ENCODE assay signal across 17 mouse cellular contexts in the genomic region with DNA sequence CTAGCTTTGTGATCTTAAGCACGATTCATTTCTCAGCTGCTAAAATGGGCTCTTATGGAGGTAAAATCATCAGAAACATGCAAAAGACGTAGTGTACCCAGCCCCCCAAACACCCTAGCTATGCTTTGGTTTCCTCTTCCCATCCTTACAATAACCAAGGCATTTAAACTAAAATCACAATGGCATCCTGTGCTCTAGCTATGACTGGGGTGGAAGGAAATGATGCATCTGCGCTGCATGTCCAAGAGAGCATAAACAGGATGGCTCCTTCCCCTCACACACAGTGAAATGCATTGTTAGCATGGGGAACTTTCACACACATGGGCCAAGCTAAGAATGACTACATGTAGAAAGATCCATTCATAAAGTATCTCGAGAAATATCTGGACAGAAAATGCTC. TPM values are rescaled to one million over a fixed set of nuclear protein-coding genes. Genes with fewer than 3 reads are reported as not detected.
DNase-seq lines count a peak whose midpoint lies in the region; ATAC-seq and TF ChIP-seq lines count a peak whose summit lies in the region.
"Had no signal": no experiment of that assay in that cellular context is flagged by ENCODE, and none has a peak within 500 bp of the region (broad histone marks: within the 10 kb centered on the region; RNA-seq: fewer than 3 reads in every experiment).

No protein-coding gene starts in this region.

- H3K4me2 ChIP-seq in intestine, embryonic 15.5 days (replicated peaks), result no peak overlapping the region
- H3K4me2 ChIP-seq: heart, embryonic 15.5 days; limb, embryonic 15.5 days; neural tube, embryonic 12.5 days had no signal

- 66% methylated on average over 4 of the region's 4 CpGs for WGBS in liver, adult 2 months
- WGBS in intestine, embryonic 15.5 days, result 55% methylated on average over 4 of the region's 4 CpGs

- peak; percentile 41; the same call in 1 of the 2 replicates for ATAC-seq in intestine, embryonic 15.5 days
- ATAC-seq: midbrain, embryonic 16.5 days had no signal

- no peak overlapping the region for H3K27ac ChIP-seq in liver, adult 2 months (replicated peaks; ENCODE audit: insufficient read depth, low read depth, low read length)
- H3K27ac ChIP-seq in intestine, embryonic 15.5 days, result no peak overlapping the region
- H3K27ac ChIP-seq: forebrain, embryonic 10.5 days; limb, embryonic 15.5 days; neural tube, embryonic 12.5 days had no signal

- TF ChIP-seq CTCF in liver, adult 2 months (IDR thresholded peaks at IDR 0.05; ENCODE audit: low read depth, low read length), result no peak

- H3K9me3 ChIP-seq in intestine, embryonic 15.5 days, result no peaks in the 10 kb centered on the region
- H3K9me3 ChIP-seq: forebrain, embryonic 10.5 days; heart, embryonic 15.5 days; limb, embryonic 15.5 days; neural tube, embryonic 12.5 days had no signal

- no peaks in the 10 kb centered on the region for H3K4me1 ChIP-seq in liver, adult 2 months (ENCODE audit: control insufficient read depth, insufficient read depth, low read length)
- H3K4me1 ChIP-seq in intestine, embryonic 15.5 days (replicated peaks), result no peaks in the 10 kb centered on the region
- H3K4me1 ChIP-seq: forebrain, embryonic 10.5 days; heart, embryonic 15.5 days; limb, embryonic 15.5 days; neural tube, embryonic 12.5 days had no signal

- DNase-seq in heart, adult 8-10 months (ENCODE audit: low spot score), result peak; percentile 21
- DNase-seq in heart, postnatal 4 days, result no peak
- DNase-seq in liver, adult 2 months (ENCODE audit: extremely low read depth, low read depth, low spot score), result peak; percentile 8
- no peak for DNase-seq in liver
- peak; percentile 16 for DNase-seq in skeletal muscle tissue, adult 2 months (ENCODE audit: low read depth, low spot score)
- DNase-seq in gastrocnemius, adult 8-10 months (ENCODE audit: low spot score in 2 of 2), result no peak
- DNase-seq: adrenal gland, adult 2 months; cerebellum, postnatal 25 days; thymus, postnatal 36 days had no signal

- H3K4me3 ChIP-seq in liver, adult 2 months (ENCODE audit: insufficient read depth, low read depth, low read length), result no peak overlapping the region
- no peak overlapping the region for H3K4me3 ChIP-seq in intestine, embryonic 15.5 days (replicated peaks)
- H3K4me3 ChIP-seq: forebrain, embryonic 10.5 days; heart, embryonic 15.5 days; limb, embryonic 15.5 days; neural tube, embryonic 12.5 days had no signal

- no peaks in the 10 kb centered on the region for H3K36me3 ChIP-seq in liver, adult 2 months (ENCODE audit: control insufficient read depth, insufficient read depth, low read length)
- no peaks in the 10 kb centered on the region for H3K36me3 ChIP-seq in intestine, embryonic 15.5 days
- H3K36me3 ChIP-seq: forebrain, embryonic 10.5 days; heart, embryonic 15.5 days; limb, embryonic 15.5 days; neural tube, embryonic 12.5 days had no signal

- TF ChIP-seq POLR2A in liver, adult 2 months (IDR thresholded peaks at IDR 0.05; ENCODE audit: extremely low read depth, insufficient read depth, low read length), result no peak

- no peak overlapping the region for H3K9ac ChIP-seq in liver, adult 2 months (ENCODE audit: low read depth, low read length)
- no peak overlapping the region for H3K9ac ChIP-seq in intestine, embryonic 15.5 days
- H3K9ac ChIP-seq: heart, embryonic 15.5 days; limb, embryonic 15.5 days; neural tube, embryonic 12.5 days had no signal

- no peaks in the 10 kb centered on the region for H3K79me2 ChIP-seq in liver, adult 2 months (ENCODE audit: control insufficient read depth, insufficient read depth, low read length)

- no peaks in the 10 kb centered on the region for H3K27me3 ChIP-seq in liver, adult 2 months (ENCODE audit: control insufficient read depth, insufficient read depth, low read length)
- no peaks in the 10 kb centered on the region for H3K27me3 ChIP-seq in intestine, embryonic 15.5 days (replicated peaks)
- H3K27me3 ChIP-seq: heart, embryonic 15.5 days; limb, embryonic 15.5 days; neural tube, embryonic 12.5 days had no signal

RNA-seq across cellular contexts. Expression of gene Ldb2, which starts 40.3 kb away (rescaled TPM):
- 1 to 10 TPM; 5.2 to 8.7 (median 6.9) TPM for total RNA-seq in heart, adult 8-10 months (2022)
- total RNA-seq in heart, postnatal 4 days (2021), result 10 to 100 TPM; 20.1 to 28.4 TPM
- total RNA-seq in liver, adult 2 months (2014; rRNA removed), result 5.6 and 12.2 TPM in 2 replicates
- polyA plus RNA-seq in liver, adult 2 months (2012; rRNA removed), result 6.4 and 6.5 TPM in 2 replicates
- 39.0 and 43.2 TPM in 2 replicates for polyA plus RNA-seq in intestine, embryonic 15.5 days (2015; fragmentation: Nextera tagmentation; extraction: Ambion mirVana)
- 1 to 10 TPM; 1.4 to 2.9 (median 2.4) TPM for total RNA-seq in gastrocnemius, adult 8-10 months (2022)
- total RNA-seq: megakaryocyte, adult 5-6 weeks had no signal
- polyA plus RNA-seq: C2C12 had no signal

Comparison
In these comparisons a context has a peak if more than half of its experiments do, and no peak if none do; other contexts are left out.
1. DNase-seq: peak in heart, adult 8-10 months (single experiment), liver, adult 2 months (single experiment) and skeletal muscle tissue, adult 2 months (single experiment); none in heart, postnatal 4 days (single experiment), liver (single experiment) and gastrocnemius, adult 8-10 months (0 of 2).